Mouse (Mus musculus): Measurements from ENCODE around the gene Pgap2. TPM values are rescaled to one million over a fixed set of nuclear protein-coding genes. Genes with fewer than 3 reads are reported as not detected.

Gene Pgap2
- total and polyA plus RNA-seq, 2 experiments from 2014 or later = 51.7 to 56.6 TPM

GRCm38 (mm10) chr7:102200996-102201785 lies 8.8 kb upstream of the Pgap2 start:
- no peak for ATAC-seq (ENCODE audit: low FRiP score)
- no peak overlapping the region for H3K4me2 ChIP-seq (ENCODE audit: low read depth, low read length, poor library complexity, severe bottlenecking)
- no peak for TF ChIP-seq CTCF (IDR thresholded peaks at IDR 0.05)

GRCm38 (mm10) chr7:102204296-102204857 lies 5.6 kb upstream of the Pgap2 start:
- no peaks in the 10 kb centered on the region for H3K27me3 ChIP-seq (ENCODE audit: insufficient read depth, low read length)
- H3K27ac ChIP-seq (ENCODE audit: low read depth, low read length) = no peak overlapping the region
- H3K9me3 ChIP-seq (ENCODE audit: low read length) = no peaks in the 10 kb centered on the region
- H3K4me2 ChIP-seq (ENCODE audit: low read depth, low read length, poor library complexity, severe bottlenecking) = no peak overlapping the region
- 89% methylated on average over 3 of the region's 3 CpGs for WGBS
- no peak overlapping the region for H3K4me3 ChIP-seq (ENCODE audit: low read depth, low read length)
- no peaks in the 10 kb centered on the region for H3K36me3 ChIP-seq (ENCODE audit: insufficient read depth, low read length)
- peaks cover 10% of the 10 kb centered on the region for H3K4me1 ChIP-seq (ENCODE audit: insufficient read depth, low read length)
- DNase-seq (ENCODE audit: low spot score) (no peak), ATAC-seq (ENCODE audit: low FRiP score) (no peak)
- no peak overlapping the region for H3K9ac ChIP-seq (replicated peaks; ENCODE audit: low read length, poor library complexity, severe bottlenecking)
- no peak for TF ChIP-seq CTCF (IDR thresholded peaks at IDR 0.05)

More at GRCm38 (mm10) chr7:102200996-102201785, 8.8 kb upstream of the Pgap2 start:
- Histone ChIP-seq H3K4me1 (ENCODE audit: insufficient read depth, low read length) (no peaks in the 10 kb centered on the region), H3K36me3 (ENCODE audit: insufficient read depth, low read length) (no peaks in the 10 kb centered on the region), H3K4me3 (ENCODE audit: low read depth, low read length) (no peak overlapping the region), H3K27ac (ENCODE audit: low read depth, low read length) (no peak overlapping the region), H3K9me3 (ENCODE audit: low read length) (no peaks in the 10 kb centered on the region), H3K9ac (replicated peaks; ENCODE audit: low read length, poor library complexity, severe bottlenecking) (no peak overlapping the region), H3K27me3 (ENCODE audit: insufficient read depth, low read length) (no peaks in the 10 kb centered on the region)
- no peak for DNase-seq (ENCODE audit: low spot score)

GRCm38 (mm10) chr7:102205646-102206045 lies 4.4 kb upstream of the Pgap2 start:
- peaks cover 10% of the 10 kb centered on the region for H3K4me1 ChIP-seq (ENCODE audit: insufficient read depth, low read length)
- ATAC-seq (ENCODE audit: low FRiP score) = no peak

GRCm38 (mm10) chr7:102208806-102209363 lies 1.1 kb upstream of the Pgap2 start:
- H3K27ac ChIP-seq (ENCODE audit: low read depth, low read length) = peak overlapping the region; percentile 94
- ATAC-seq (ENCODE audit: low FRiP score) (no peak), DNase-seq (ENCODE audit: low spot score) (no peak)

More at GRCm38 (mm10) chr7:102205646-102206045, 4.4 kb upstream of the Pgap2 start:
- H3K9me3 ChIP-seq (ENCODE audit: low read length) = no peaks in the 10 kb centered on the region
- H3K4me2 ChIP-seq (ENCODE audit: low read depth, low read length, poor library complexity, severe bottlenecking) = no peak overlapping the region
- no peaks in the 10 kb centered on the region for H3K27me3 ChIP-seq (ENCODE audit: insufficient read depth, low read length)
- no peak for DNase-seq (ENCODE audit: low spot score)
- no peak overlapping the region for H3K9ac ChIP-seq (replicated peaks; ENCODE audit: low read length, poor library complexity, severe bottlenecking)
- no peak overlapping the region for H3K27ac ChIP-seq (ENCODE audit: low read depth, low read length)
- H3K36me3 ChIP-seq (ENCODE audit: insufficient read depth, low read length) = no peaks in the 10 kb centered on the region
- TF ChIP-seq CTCF (IDR thresholded peaks at IDR 0.05) = no peak
- no peak overlapping the region for H3K4me3 ChIP-seq (ENCODE audit: low read depth, low read length)
- WGBS = 86% methylated on average over 1 of the region's 1 CpGs

GRCm38 (mm10) chr7:102211071-102211470 lies 1.1 kb downstream of the Pgap2 start:
- Histone ChIP-seq H3K9ac (replicated peaks; ENCODE audit: low read length, poor library complexity, severe bottlenecking) (0 out of 2 replicates have a peak overlapping the region, but pooled peaks have one; percentile 55), H3K27ac (ENCODE audit: low read depth, low read length) (peak overlapping the region; percentile 89), H3K36me3 (ENCODE audit: insufficient read depth, low read length) (no peaks in the 10 kb centered on the region), H3K4me3 (ENCODE audit: low read depth, low read length) (peak overlapping the region; percentile 61), H3K9me3 (ENCODE audit: low read length) (no peaks in the 10 kb centered on the region), H3K4me1 (ENCODE audit: insufficient read depth, low read length) (peaks cover 10% of the 10 kb centered on the region), H3K27me3 (ENCODE audit: insufficient read depth, low read length) (no peaks in the 10 kb centered on the region), H3K4me2 (ENCODE audit: low read depth, low read length, poor library complexity, severe bottlenecking) (peak overlapping the region; percentile 60)
- WGBS = 80% methylated on average over 3 of the region's 3 CpGs
- no peak for ATAC-seq (ENCODE audit: low FRiP score)
- peak; percentile 45 for TF ChIP-seq CTCF (IDR thresholded peaks at IDR 0.05)
- no peak for DNase-seq (ENCODE audit: low spot score)

More at GRCm38 (mm10) chr7:102208806-102209363, 1.1 kb upstream of the Pgap2 start:
- no peaks in the 10 kb centered on the region for H3K36me3 ChIP-seq (ENCODE audit: insufficient read depth, low read length)
- H3K4me1 ChIP-seq (ENCODE audit: insufficient read depth, low read length) = peaks cover 10% of the 10 kb centered on the region
- H3K9me3 ChIP-seq (ENCODE audit: low read length) = no peaks in the 10 kb centered on the region
- WGBS = 62% methylated on average over 4 of the region's 4 CpGs
- peak overlapping the region; percentile 61 for H3K4me3 ChIP-seq (ENCODE audit: low read depth, low read length)
- no peak for TF ChIP-seq CTCF (IDR thresholded peaks at IDR 0.05)
- peak overlapping the region; percentile 64 for H3K9ac ChIP-seq (replicated peaks; ENCODE audit: low read length, poor library complexity, severe bottlenecking)
- H3K27me3 ChIP-seq (ENCODE audit: insufficient read depth, low read length) = no peaks in the 10 kb centered on the region
- peak overlapping the region; percentile 72 for H3K4me2 ChIP-seq (ENCODE audit: low read depth, low read length, poor library complexity, severe bottlenecking)

GRCm38 (mm10) chr7:102221899-102222298 lies 11.9 kb downstream of the Pgap2 start:
- Histone ChIP-seq H3K9me3 (ENCODE audit: low read length) (no peaks in the 10 kb centered on the region), H3K4me1 (ENCODE audit: insufficient read depth, low read length) (no peaks in the 10 kb centered on the region), H3K4me3 (ENCODE audit: low read depth, low read length) (peak overlapping the region; percentile 66), H3K27me3 (ENCODE audit: insufficient read depth, low read length) (no peaks in the 10 kb centered on the region), H3K36me3 (ENCODE audit: insufficient read depth, low read length) (no peaks in the 10 kb centered on the region), H3K9ac (replicated peaks; ENCODE audit: low read length, poor library complexity, severe bottlenecking) (no peak overlapping the region), H3K4me2 (ENCODE audit: low read depth, low read length, poor library complexity, severe bottlenecking) (peak overlapping the region; percentile 81), H3K27ac (ENCODE audit: low read depth, low read length) (no peak overlapping the region)
- ATAC-seq (ENCODE audit: low FRiP score) (no peak), DNase-seq (ENCODE audit: low spot score) (no peak)
- WGBS = 50% methylated on average over 1 of the region's 1 CpGs
- TF ChIP-seq CTCF (IDR thresholded peaks at IDR 0.05) = no peak
